ENCODE assay signal across 1 mouse cellular context in the genomic region with DNA sequence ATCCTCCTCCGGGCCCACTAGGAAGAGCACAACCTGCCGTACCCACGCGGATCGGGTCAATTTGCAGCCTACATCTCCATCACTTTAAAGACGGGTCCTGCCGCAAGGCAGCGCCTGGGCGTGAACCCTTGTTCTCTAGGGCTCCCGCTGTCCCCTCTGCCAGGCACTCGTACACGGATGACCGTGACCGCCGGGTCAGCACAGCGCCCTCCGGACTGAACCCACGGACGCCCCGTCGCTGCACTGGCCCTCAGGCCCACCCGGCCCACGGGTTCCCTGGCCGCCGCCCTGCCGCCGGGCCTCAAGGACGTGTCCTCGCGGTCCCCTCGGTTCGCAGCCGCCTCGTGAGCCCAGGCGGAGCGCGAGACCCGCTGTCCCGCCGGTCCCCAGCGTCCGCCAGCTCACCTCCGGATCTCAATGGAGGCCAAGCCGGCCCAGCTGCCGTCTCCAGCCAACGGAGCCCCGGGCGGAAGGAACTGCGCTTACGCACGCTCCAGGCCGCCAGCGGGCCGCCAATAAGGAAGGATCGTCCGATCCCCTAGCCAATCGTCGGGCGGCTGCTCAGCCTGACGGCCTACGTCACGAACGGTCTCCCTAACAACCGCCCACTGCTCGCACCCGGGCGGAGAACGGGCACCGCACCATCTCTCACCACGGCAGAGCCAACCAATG.
TF ChIP-seq lines count a peak whose summit lies in the region.

A gene (minus strand): TSS at position 531 of the 672 bp plus-strand sequence.

TF ChIP-seq in CH12.LX, 34 proteins besides CTCF, POLR2A, EP300 and RAD21 (continued from another document):
- no peak for TF ChIP-seq RCOR1 (conservative IDR thresholded peaks at IDR 0.05; ENCODE audit: low read depth, low read length)
- no peak for TF ChIP-seq GABPA (IDR thresholded peaks at IDR 0.05; ENCODE audit: insufficient replicate concordance, low read depth, low read length)
- peak; percentile 90 for TF ChIP-seq TCF12 (IDR thresholded peaks at IDR 0.05; ENCODE audit: low read depth, low read length)
- TF ChIP-seq ZMIZ1 (IDR thresholded peaks at IDR 0.05; ENCODE audit: low read depth, low read length): peak; percentile 88; the same call in 1 of the 2 replicates
- no peak; the same call in 1 of the 2 replicates for TF ChIP-seq CHD1 (IDR thresholded peaks at IDR 0.05; ENCODE audit: low read depth, low read length)
- peak; percentile 75; the same call in 1 of the 2 replicates for TF ChIP-seq UBTF (IDR thresholded peaks at IDR 0.05; ENCODE audit: low read depth, low read length)
- TF ChIP-seq ZC3H11A (IDR thresholded peaks at IDR 0.05; ENCODE audit: low read depth, low read length): no peak
- TF ChIP-seq MAZ (IDR thresholded peaks at IDR 0.05; ENCODE audit: low read depth, low read length): no peak
- TF ChIP-seq USF1 (IDR thresholded peaks at IDR 0.05; ENCODE audit: low read depth, low read length): no peak
- TF ChIP-seq PAX5 (IDR thresholded peaks at IDR 0.05; ENCODE audit: low read length): no peak
- TF ChIP-seq MEF2A (IDR thresholded peaks at IDR 0.05; ENCODE audit: borderline replicate concordance, low read depth, low read length): no peak
- TF ChIP-seq KAT2A (IDR thresholded peaks at IDR 0.05; ENCODE audit: insufficient replicate concordance, low read length): 0 out of 2 replicates have a peak, but pooled peaks have one; percentile 26
- no peak for TF ChIP-seq MAFK (IDR thresholded peaks at IDR 0.05; ENCODE audit: insufficient replicate concordance, low read length)
- peak; percentile 75 for TF ChIP-seq TBP (conservative IDR thresholded peaks at IDR 0.05; ENCODE audit: low read depth, low read length)
- TF ChIP-seq ETS1 (conservative IDR thresholded peaks at IDR 0.05; ENCODE audit: low read depth, low read length): no peak
- TF ChIP-seq NRF1 (IDR thresholded peaks at IDR 0.05; ENCODE audit: low read depth, low read length): peak; percentile 75
- TF ChIP-seq ELF1 (IDR thresholded peaks at IDR 0.05; ENCODE audit: low read depth, low read length): peak; percentile 84
- no peak for TF ChIP-seq POLR2AphosphoS2 (IDR thresholded peaks at IDR 0.05; ENCODE audit: low read depth, low read length)
- TF ChIP-seq MAX (IDR thresholded peaks at IDR 0.05; ENCODE audit: low read length): peak; percentile 85; the same call in 1 of the 2 replicates
